8 mouse cellular contexts compared by ENCODE assay signal in genomic region chr6:5495961-5496853, GRCm38 (mm10). TPM values are rescaled to one million over a fixed set of nuclear protein-coding genes. Genes with fewer than 3 reads are reported as not detected.
DNase-seq lines count a peak whose midpoint lies in the region; ATAC-seq lines count a peak whose summit lies in the region.

Gene Pdk4 (minus strand): TSS chr6:5496309.

- H3K27me3 ChIP-seq in intestine, embryonic 15.5 days (replicated peaks) = no peaks in the 10 kb centered on the region

- peak within 1 kb of the TSS; percentile 56 for H3K4me3 ChIP-seq in intestine, embryonic 15.5 days (replicated peaks)

- 2% methylated on average over 43 of the region's 43 CpGs for WGBS in intestine, embryonic 15.5 days

- peak within 1 kb of the TSS; percentile 54 for H3K9ac ChIP-seq in intestine, embryonic 15.5 days

- peaks cover 5% of the 10 kb centered on the region; the same call in 1 of the 2 replicates for H3K4me1 ChIP-seq in intestine, embryonic 15.5 days (replicated peaks)

- DNase-seq in adrenal gland, postnatal 36 days = peak; percentile 90 to 91
- peak; percentile 72 for DNase-seq in embryo, embryonic 9.5 days (ENCODE audit: extremely low spot score)
- peak; percentile 66 to 89 for DNase-seq in gastrocnemius, postnatal 4 days (ENCODE audit: low spot score in 2 of 2)
- peak; percentile 37 to 63 for DNase-seq in left cerebral cortex, adult 9 months (ENCODE audit: low spot score in 2 of 2)
- DNase-seq in skeletal muscle tissue, adult 2 months (ENCODE audit: low read depth, low spot score) = peak; percentile 95
- DNase-seq in c-Kit-positive CD71-positive TER-119-positive erythroid progenitor cells, embryonic 14.5 days (ENCODE audit: low spot score) = no peak

- ATAC-seq in intestine, embryonic 15.5 days = peak; percentile 96
- ATAC-seq in megakaryocyte progenitor cell, adult 5-6 weeks (replicated peaks; ENCODE audit: poor library complexity) = peak; percentile 44

- H3K4me2 ChIP-seq in intestine, embryonic 15.5 days (replicated peaks) = peak within 1 kb of the TSS; percentile 96

- no peaks in the 10 kb centered on the region for H3K36me3 ChIP-seq in intestine, embryonic 15.5 days

- no peaks in the 10 kb centered on the region for H3K9me3 ChIP-seq in intestine, embryonic 15.5 days

- H3K27ac ChIP-seq in intestine, embryonic 15.5 days = peak within 1 kb of the TSS; percentile 51; the same call in 1 of the 2 replicates

RNA-seq across cellular contexts. Expression of gene Pdk4, which starts in this region (rescaled TPM):
- 100 to 1,000 TPM; 275 to 333 TPM for total RNA-seq in adrenal gland, postnatal 36 days (2021)
- 100 to 1,000 TPM; 113 to 156 TPM for total RNA-seq in gastrocnemius, postnatal 4 days (2021)
- polyA plus RNA-seq in intestine, embryonic 15.5 days (2015; fragmentation: Nextera tagmentation; extraction: Ambion mirVana) = 2.4 and 2.6 TPM in 2 replicates
- total RNA-seq in megakaryocyte progenitor cell, adult 5-6 weeks (2015) = not detected in 2 replicates
- total RNA-seq in megakaryocyte progenitor cell, adult 5-6 weeks (2017) = not detected in 2 replicates

Comparison
In these comparisons a context has a peak if more than half of its experiments do, and no peak if none do; other contexts are left out.
1. RNA of gene Pdk4 (total RNA-seq): 275 to 333 TPM in adrenal gland, postnatal 36 days and 113 to 156 TPM in gastrocnemius, postnatal 4 days; not detected in megakaryocyte progenitor cell, adult 5-6 weeks; every median in the first group is over 100 times any median in the second.
2. Peak in ATAC-seq in megakaryocyte progenitor cell, adult 5-6 weeks; RNA of the gene not detected or under 1 TPM.